23 mouse cellular contexts compared by ENCODE assay signal in the genomic region with DNA sequence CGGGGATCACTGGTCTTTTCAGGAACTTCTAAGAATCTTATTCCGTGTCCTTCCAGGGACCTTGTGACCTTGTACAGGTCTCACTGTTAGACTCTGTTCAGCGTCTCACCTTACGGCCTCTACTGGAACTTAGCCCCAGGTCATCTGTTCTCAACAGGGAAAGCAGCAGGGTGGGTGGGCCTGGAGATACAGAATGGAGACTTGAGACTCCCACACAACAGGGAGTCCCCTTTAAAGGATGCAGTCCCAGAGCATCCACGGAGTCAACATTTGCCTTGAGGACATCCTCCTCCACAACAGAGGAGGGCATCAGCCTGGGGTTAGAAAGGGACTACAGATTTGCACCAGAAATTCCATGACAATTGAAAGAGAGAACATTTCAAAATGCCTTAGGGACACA. TPM values are rescaled to one million over a fixed set of nuclear protein-coding genes. Genes with fewer than 3 reads are reported as not detected.
DNase-seq lines count a peak whose midpoint lies in the region; ATAC-seq and TF ChIP-seq lines count a peak whose summit lies in the region.
"Had no signal": no experiment of that assay in that cellular context is flagged by ENCODE, and none has a peak within 500 bp of the region (broad histone marks: within the 10 kb centered on the region; RNA-seq: fewer than 3 reads in every experiment).

No protein-coding gene starts in this region.

- no peak for DNase-seq in lung, postnatal 25 days (ENCODE audit: low spot score)
- peak; percentile 66 for DNase-seq in ES-E14 (ENCODE audit: low read depth, low spot score)
- no peak for DNase-seq in embryo, embryonic 10.5 days (ENCODE audit: low spot score)
- DNase-seq: adrenal gland, postnatal 10 days; cerebellum, adult 11 months; cerebellum, adult 8-10 months; cerebellum, postnatal 14 days; gastrocnemius, postnatal 36 days; heart, adult 11 months; heart, postnatal 36 days had no signal

- peaks cover 7% of the 10 kb centered on the region; the same call in 1 of the 2 replicates for H3K4me1 ChIP-seq in lung, embryonic 16.5 days (replicated peaks; ENCODE audit: control insufficient read depth, insufficient read depth, low read length)
- H3K4me1 ChIP-seq in ES-E14 (ENCODE audit: control insufficient read depth in 2 of 2, insufficient read depth in 2 of 2, low read length in 2 of 2, poor library complexity in 1 of 2) = peaks cover 0 to 20% of the 10 kb centered on the region in 2 experiments; a peak in 2 of 4 replicates
- H3K4me1 ChIP-seq in stomach, embryonic 14.5 days (ENCODE audit: control insufficient read depth, insufficient read depth, low read length) = 0 out of 2 replicates have a peak, but pooled peaks cover 6% of the 10 kb centered on the region
- no peaks in the 10 kb centered on the region for H3K4me1 ChIP-seq in liver, embryonic 12.5 days
- H3K4me1 ChIP-seq: forebrain, embryonic 15.5 days had no signal

- H3K4me2 ChIP-seq in lung, embryonic 16.5 days (ENCODE audit: low read depth, low read length) = peak overlapping the region; percentile 35
- H3K4me2 ChIP-seq in stomach, embryonic 14.5 days (replicated peaks; ENCODE audit: low read depth, low read length) = 0 out of 2 replicates have a peak overlapping the region, but pooled peaks have one; percentile 28
- no peak overlapping the region for H3K4me2 ChIP-seq in liver, embryonic 12.5 days
- H3K4me2 ChIP-seq: embryonic facial prominence, embryonic 12.5 days; forebrain, embryonic 15.5 days; heart, embryonic 13.5 days had no signal

- H3K27ac ChIP-seq in lung, embryonic 16.5 days (ENCODE audit: low read length) = no peak overlapping the region
- no peak overlapping the region for H3K27ac ChIP-seq in ES-E14 (ENCODE audit: insufficient read depth, low read depth, low read length, poor library complexity, severe bottlenecking)
- no peak overlapping the region for H3K27ac ChIP-seq in stomach, embryonic 14.5 days (ENCODE audit: low read length)
- no peak overlapping the region for H3K27ac ChIP-seq in liver, embryonic 12.5 days
- H3K27ac ChIP-seq: embryonic facial prominence, embryonic 12.5 days; forebrain, embryonic 15.5 days; heart, embryonic 13.5 days had no signal

- no peaks in the 10 kb centered on the region for H3K27me3 ChIP-seq in lung, embryonic 16.5 days (ENCODE audit: control insufficient read depth, insufficient read depth, low read depth, low read length)
- H3K27me3 ChIP-seq in stomach, embryonic 14.5 days (ENCODE audit: control insufficient read depth, insufficient read depth, low read length) = no peaks in the 10 kb centered on the region
- H3K27me3 ChIP-seq in liver, embryonic 12.5 days (replicated peaks) = peaks cover 32% of the 10 kb centered on the region
- H3K27me3 ChIP-seq: embryonic facial prominence, embryonic 12.5 days; forebrain, embryonic 15.5 days had no signal

- in situ Hi-C loops in ES-E14 (cut with MboI; ENCODE audit: low sequenced_read_pairs in 2 of 2, unreplicated experiment in 2 of 2) = no loop called here

- H3K9ac ChIP-seq in lung, embryonic 16.5 days (ENCODE audit: low read length) = peak overlapping the region; percentile 1; the same call in 1 of the 2 replicates
- H3K9ac ChIP-seq in ES-E14 (ENCODE audit: insufficient read depth, low read depth, low read length, poor library complexity, severe bottlenecking) = no peak overlapping the region
- H3K9ac ChIP-seq in stomach, embryonic 14.5 days (replicated peaks; ENCODE audit: low read depth, low read length) = no peak overlapping the region
- H3K9ac ChIP-seq in liver, embryonic 12.5 days = no peak overlapping the region
- H3K9ac ChIP-seq: embryonic facial prominence, embryonic 12.5 days; forebrain, embryonic 15.5 days; heart, embryonic 13.5 days had no signal

- WGBS in lung, embryonic 16.5 days = 57% methylated on average over 5 of the region's 5 CpGs
- 74% methylated on average over 5 of the region's 5 CpGs for WGBS in stomach, embryonic 14.5 days
- 61% methylated on average over 5 of the region's 5 CpGs for WGBS in liver, embryonic 12.5 days (ENCODE audit: insufficient replicate concordance)

- H3K4me3 ChIP-seq in lung, embryonic 16.5 days (ENCODE audit: low read length) = peak overlapping the region; percentile 38
- H3K4me3 ChIP-seq in ES-E14 (ENCODE audit: insufficient read depth in 1 of 2, low read depth in 1 of 2, low read length in 2 of 2, poor library complexity in 1 of 2, severe bottlenecking in 1 of 2) = no peak overlapping the region
- no peak overlapping the region for H3K4me3 ChIP-seq in stomach, embryonic 14.5 days (ENCODE audit: low read depth, low read length)
- H3K4me3 ChIP-seq in liver, embryonic 12.5 days = no peak overlapping the region
- H3K4me3 ChIP-seq: embryonic facial prominence, embryonic 12.5 days; forebrain, embryonic 15.5 days; heart, embryonic 13.5 days had no signal

- no peaks in the 10 kb centered on the region for H3K36me3 ChIP-seq in lung, embryonic 16.5 days (ENCODE audit: control insufficient read depth, insufficient read depth, low read length)
- no peaks in the 10 kb centered on the region for H3K36me3 ChIP-seq in ES-E14 (ENCODE audit: control insufficient read depth, insufficient read depth, low read length, poor library complexity, severe bottlenecking)
- H3K36me3 ChIP-seq in stomach, embryonic 14.5 days (ENCODE audit: control insufficient read depth, insufficient read depth, low read length) = no peaks in the 10 kb centered on the region
- no peaks in the 10 kb centered on the region for H3K36me3 ChIP-seq in liver, embryonic 12.5 days
- H3K36me3 ChIP-seq: embryonic facial prominence, embryonic 12.5 days; forebrain, embryonic 15.5 days; heart, embryonic 13.5 days had no signal

- no peaks in the 10 kb centered on the region for H3K9me3 ChIP-seq in lung, embryonic 16.5 days (ENCODE audit: control insufficient read depth, low read length)
- no peaks in the 10 kb centered on the region for H3K9me3 ChIP-seq in ES-E14 (ENCODE audit: control insufficient read depth, insufficient read depth, low read depth, low read length)
- H3K9me3 ChIP-seq in stomach, embryonic 14.5 days (ENCODE audit: control insufficient read depth, low read depth, low read length) = no peaks in the 10 kb centered on the region
- no peaks in the 10 kb centered on the region for H3K9me3 ChIP-seq in liver, embryonic 12.5 days (replicated peaks)
- H3K9me3 ChIP-seq: embryonic facial prominence, embryonic 12.5 days; forebrain, embryonic 15.5 days; heart, embryonic 13.5 days had no signal

- no peak for ATAC-seq in lung, embryonic 16.5 days (ENCODE audit: low read depth)
- ATAC-seq in stomach, embryonic 14.5 days (ENCODE audit: insufficient number of reproducible peaks, insufficient read depth, low FRiP score, low read depth) = no peak
- ATAC-seq in megakaryocyte progenitor cell, adult 5-6 weeks (replicated peaks; ENCODE audit: poor library complexity) = no peak
- no peak for ATAC-seq in liver, embryonic 12.5 days
- ATAC-seq: forebrain, embryonic 15.5 days; hindbrain, embryonic 16.5 days had no signal

TF ChIP-seq in ES-E14, 5 proteins besides CTCF, POLR2A, EP300 and RAD21:
- TF ChIP-seq ZC3H11A (IDR thresholded peaks at IDR 0.05; ENCODE audit: borderline replicate concordance, low read depth, low read length) (no peak), CHD2 (IDR thresholded peaks at IDR 0.05; ENCODE audit: low read depth, low read length) (no peak), ZNF384 (IDR thresholded peaks at IDR 0.05; ENCODE audit: low read depth, low read length) (no peak), HCFC1 (IDR thresholded peaks at IDR 0.05; ENCODE audit: borderline replicate concordance, insufficient read depth, low read length) (no peak), MAFK (IDR thresholded peaks at IDR 0.05; ENCODE audit: insufficient read depth, low read depth, low read length) (no peak)

RNA-seq across cellular contexts. Expression of gene Slc26a9, which starts 1.6 kb away (rescaled TPM):
- polyA plus RNA-seq in lung, embryonic 16.5 days (2015; fragmentation: Nextera tagmentation; extraction: Ambion mirVana) = 8.9 and 10.1 TPM in 2 replicates
- 0.32 and 0.36 TPM in 2 replicates for total RNA-seq in ES-E14 (2012; rRNA removed)
- polyA plus RNA-seq in stomach, embryonic 14.5 days (2014; fragmentation: Nextera tagmentation; extraction: Ambion mirVana) = 3.3 and 6.4 TPM in 2 replicates
- 0.02 and 0.25 TPM in 2 replicates for total RNA-seq in megakaryocyte progenitor cell, adult 5-6 weeks (2015)
- total RNA-seq in megakaryocyte progenitor cell, adult 5-6 weeks (2017) = 0.14 TPM in 1 of 2 replicates, not detected in the other
- not detected in 2 replicates for polyA plus RNA-seq in liver, embryonic 12.5 days (2016; fragmentation: Nextera tagmentation; extraction: Ambion mirVana)
- total RNA-seq: CH12.LX; common myeloid progenitor, adult 5-6 weeks; gastrocnemius, adult 8-10 months; gastrocnemius, postnatal 36 days; heart, postnatal 36 days; MEL had no signal
- polyA plus RNA-seq: forebrain, embryonic 11.5 days had no signal

RNA-seq across cellular contexts. Expression of gene Pm20d1, which starts 51.8 kb away (rescaled TPM):
- 0.68 and 0.70 TPM in 2 replicates for polyA plus RNA-seq in lung, embryonic 16.5 days (2015; fragmentation: Nextera tagmentation; extraction: Ambion mirVana)
- 2.0 and 4.9 TPM in 2 replicates for total RNA-seq in ES-E14 (2012; rRNA removed)
- polyA plus RNA-seq in stomach, embryonic 14.5 days (2014; fragmentation: Nextera tagmentation; extraction: Ambion mirVana) = 2.5 and 2.6 TPM in 2 replicates
- 0.15 and 0.17 TPM in 2 replicates for total RNA-seq in megakaryocyte progenitor cell, adult 5-6 weeks (2015)
- total RNA-seq in megakaryocyte progenitor cell, adult 5-6 weeks (2017) = 0.07 and 0.08 TPM in 2 replicates
- polyA plus RNA-seq in liver, embryonic 12.5 days (2016; fragmentation: Nextera tagmentation; extraction: Ambion mirVana) = 2.6 and 2.8 TPM in 2 replicates
- total RNA-seq: common myeloid progenitor, adult 5-6 weeks; MEL had no signal

RNA-seq across cellular contexts. Expression of gene Rab7b, which starts 56.9 kb away (rescaled TPM):
- 2.3 and 2.6 TPM in 2 replicates for polyA plus RNA-seq in lung, embryonic 16.5 days (2015; fragmentation: Nextera tagmentation; extraction: Ambion mirVana)
- total RNA-seq in ES-E14 (2012; rRNA removed) = 0.16 and 0.18 TPM in 2 replicates
- 3.9 and 4.4 TPM in 2 replicates for polyA plus RNA-seq in stomach, embryonic 14.5 days (2014; fragmentation: Nextera tagmentation; extraction: Ambion mirVana)
- total RNA-seq in megakaryocyte progenitor cell, adult 5-6 weeks (2015) = 5.8 and 7.7 TPM in 2 replicates
- total RNA-seq in megakaryocyte progenitor cell, adult 5-6 weeks (2017) = 31.1 and 43.2 TPM in 2 replicates
- polyA plus RNA-seq in liver, embryonic 12.5 days (2016; fragmentation: Nextera tagmentation; extraction: Ambion mirVana) = 0.69 and 0.79 TPM in 2 replicates
- total RNA-seq: CH12.LX had no signal
